Mouse (Mus musculus): ENCODE results near the gene B130006D01Rik. TPM values are rescaled to one million over a fixed set of nuclear protein-coding genes. Genes with fewer than 3 reads are reported as not detected.

The B130006D01Rik gene
- polyA plus RNA-seq, 1 experiment from 2014 or later, result 0.31 TPM

DNA sequence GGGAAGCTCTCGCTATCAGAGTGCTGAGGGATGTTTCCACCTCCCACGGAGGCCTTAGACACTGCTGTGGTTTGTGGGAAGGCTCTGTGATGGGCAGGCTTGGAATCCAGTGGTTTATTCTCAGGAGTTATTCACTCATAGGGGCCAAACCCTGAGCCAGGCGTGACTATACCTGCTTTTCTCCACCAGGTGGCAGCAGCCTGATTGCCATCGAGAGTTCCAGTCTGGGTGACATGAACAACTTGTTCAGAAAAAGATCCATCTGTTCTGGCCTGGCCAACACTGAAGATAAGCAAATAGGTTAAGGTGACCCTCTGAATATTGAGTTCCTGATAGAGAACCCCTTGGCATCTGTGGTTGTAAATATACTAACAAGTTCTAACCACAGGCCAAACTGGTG, 37.4 kb upstream of the B130006D01Rik start:
- no peak overlapping the region for H3K27ac ChIP-seq (ENCODE audit: low read depth)
- peaks cover 24% of the 10 kb centered on the region for H3K4me1 ChIP-seq (ENCODE audit: insufficient read depth)
- ATAC-seq (0 out of 2 replicates have a peak, but pooled peaks have one; percentile 17), DNase-seq (peak; percentile 80)
- peaks cover 8% of the 10 kb centered on the region; the same call in 1 of the 2 replicates for H3K36me3 ChIP-seq (replicated peaks; ENCODE audit: insufficient read depth, low read length)
- H3K27me3 ChIP-seq (ENCODE audit: insufficient read depth, low read length), result no peaks in the 10 kb centered on the region
- WGBS (ENCODE audit: insufficient replicate concordance), result 3% methylated on average over 4 of the region's 4 CpGs
- peak; percentile 97 for TF ChIP-seq CTCF (IDR thresholded peaks at IDR 0.05; ENCODE audit: low read depth)
- TF ChIP-seq EP300 (IDR thresholded peaks at IDR 0.05; ENCODE audit: low read depth), result 0 out of 2 replicates have a peak, but pooled peaks have one; percentile 12
- no peak overlapping the region for H3K9ac ChIP-seq (replicated peaks)
- H3K4me2 ChIP-seq (ENCODE audit: low read depth, low read length), result no peak overlapping the region
- H3K4me3 ChIP-seq (ENCODE audit: low read depth, low read length), result no peak overlapping the region
- no peaks in the 10 kb centered on the region for H3K9me3 ChIP-seq (ENCODE audit: low read length)

- H3K9ac ChIP-seq (replicated peaks), result no peak overlapping the region
- peak overlapping the region; percentile 93; the same call in 1 of the 2 replicates for H3K27ac ChIP-seq (ENCODE audit: low read depth)
- ATAC-seq (no peak), DNase-seq (peak; percentile 58)
- no peak overlapping the region for H3K4me3 ChIP-seq (ENCODE audit: low read depth, low read length)
- 27% methylated on average over 11 of the region's 11 CpGs for WGBS (ENCODE audit: insufficient replicate concordance)
- no peaks in the 10 kb centered on the region for H3K36me3 ChIP-seq (replicated peaks; ENCODE audit: insufficient read depth, low read length)
- H3K4me1 ChIP-seq (ENCODE audit: insufficient read depth), result peaks cover 27% of the 10 kb centered on the region
- peak overlapping the region; percentile 7; the same call in 1 of the 2 replicates for H3K4me2 ChIP-seq (ENCODE audit: low read depth, low read length)
- no peaks in the 10 kb centered on the region for H3K27me3 ChIP-seq (ENCODE audit: insufficient read depth, low read length)
- TF ChIP-seq EP300 (IDR thresholded peaks at IDR 0.05; ENCODE audit: low read depth) (no peak), CTCF (IDR thresholded peaks at IDR 0.05; ENCODE audit: low read depth) (peak; percentile 67)
- H3K9me3 ChIP-seq (ENCODE audit: low read length), result no peaks in the 10 kb centered on the region
These were observed 36.2 kb upstream of the B130006D01Rik start for GRCm38 (mm10) chr11:95687084-95687656.

- H3K4me2 ChIP-seq (ENCODE audit: low read depth, low read length), result peak overlapping the region; percentile 68
- no peaks in the 10 kb centered on the region for H3K9me3 ChIP-seq (ENCODE audit: low read length)
- 10% methylated on average over 6 of the region's 6 CpGs for WGBS (ENCODE audit: insufficient replicate concordance)
- H3K27ac ChIP-seq (ENCODE audit: low read depth), result peak overlapping the region; percentile 93
- H3K27me3 ChIP-seq (ENCODE audit: insufficient read depth, low read length), result no peaks in the 10 kb centered on the region
- H3K4me1 ChIP-seq (ENCODE audit: insufficient read depth), result peaks cover 27% of the 10 kb centered on the region
- H3K4me3 ChIP-seq (ENCODE audit: low read depth, low read length), result peak overlapping the region; percentile 6
- H3K9ac ChIP-seq (replicated peaks), result peak overlapping the region; percentile 53
- DNase-seq, result peak; percentile 66
- ATAC-seq, result peak; percentile 65
- H3K36me3 ChIP-seq (replicated peaks; ENCODE audit: insufficient read depth, low read length), result no peaks in the 10 kb centered on the region
- no peak for TF ChIP-seq CTCF (IDR thresholded peaks at IDR 0.05; ENCODE audit: low read depth)
- TF ChIP-seq EP300 (IDR thresholded peaks at IDR 0.05; ENCODE audit: low read depth), result peak; percentile 41
These were observed 34.9 kb upstream of the B130006D01Rik start for GRCm38 (mm10) chr11:95688515-95688914.

- Histone ChIP-seq H3K4me1 (ENCODE audit: insufficient read depth) (peaks cover 27% of the 10 kb centered on the region), H3K27ac (ENCODE audit: low read depth) (peak overlapping the region; percentile 93), H3K4me2 (ENCODE audit: low read depth, low read length) (peak overlapping the region; percentile 68), H3K36me3 (replicated peaks; ENCODE audit: insufficient read depth, low read length) (no peaks in the 10 kb centered on the region), H3K4me3 (ENCODE audit: low read depth, low read length) (peak overlapping the region; percentile 6), H3K27me3 (ENCODE audit: insufficient read depth, low read length) (no peaks in the 10 kb centered on the region), H3K9me3 (ENCODE audit: low read length) (no peaks in the 10 kb centered on the region), H3K9ac (replicated peaks) (peak overlapping the region; percentile 53)
- peak; percentile 84 for ATAC-seq
- TF ChIP-seq EP300 (IDR thresholded peaks at IDR 0.05; ENCODE audit: low read depth) (no peak), CTCF (IDR thresholded peaks at IDR 0.05; ENCODE audit: low read depth) (no peak)
- DNase-seq, result peak; percentile 66
- 13% methylated on average over 7 of the region's 7 CpGs for WGBS (ENCODE audit: insufficient replicate concordance)
These were observed 34.4 kb upstream of the B130006D01Rik start for GRCm38 (mm10) chr11:95688981-95689380.

DNA sequence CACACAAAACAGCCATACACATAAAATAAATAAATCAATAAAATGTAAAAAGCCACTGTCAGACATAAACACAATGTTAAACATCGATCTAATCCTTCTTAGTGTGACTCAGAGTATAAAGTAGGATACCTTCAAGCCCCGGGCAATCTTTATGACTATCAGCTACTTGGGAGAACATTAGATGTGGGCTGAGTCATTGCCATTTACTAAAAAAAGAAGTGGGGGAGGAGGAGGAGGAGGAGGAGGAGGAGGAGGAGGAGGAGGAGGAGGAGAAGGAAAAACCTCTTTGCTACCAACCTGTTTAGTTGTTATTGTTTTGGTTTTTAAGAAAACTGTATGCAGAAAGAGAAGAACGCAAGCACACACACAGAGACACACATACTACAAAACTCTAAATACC, 33.8 kb upstream of the B130006D01Rik start:
- DNase-seq (no peak), ATAC-seq (no peak)
- Histone ChIP-seq H3K4me1 (ENCODE audit: insufficient read depth) (peaks cover 27% of the 10 kb centered on the region), H3K27me3 (ENCODE audit: insufficient read depth, low read length) (no peaks in the 10 kb centered on the region), H3K9me3 (ENCODE audit: low read length) (no peaks in the 10 kb centered on the region), H3K36me3 (replicated peaks; ENCODE audit: insufficient read depth, low read length) (no peaks in the 10 kb centered on the region), H3K9ac (replicated peaks) (0 out of 2 replicates have a peak overlapping the region, but pooled peaks have one; percentile 53), H3K4me3 (ENCODE audit: low read depth, low read length) (0 out of 2 replicates have a peak overlapping the region, but pooled peaks have one; percentile 6), H3K4me2 (ENCODE audit: low read depth, low read length) (peak overlapping the region; percentile 68), H3K27ac (ENCODE audit: low read depth) (peak overlapping the region; percentile 93)
- TF ChIP-seq CTCF (IDR thresholded peaks at IDR 0.05; ENCODE audit: low read depth) (no peak), EP300 (IDR thresholded peaks at IDR 0.05; ENCODE audit: low read depth) (no peak)
- WGBS (ENCODE audit: insufficient replicate concordance), result 60% methylated on average over 3 of the region's 3 CpGs

- Histone ChIP-seq H3K4me1 (ENCODE audit: insufficient read depth) (peaks cover under 1% of the 10 kb centered on the region; the same call in 1 of the 2 replicates), H3K9ac (replicated peaks) (no peak overlapping the region), H3K27ac (ENCODE audit: low read depth) (no peak overlapping the region), H3K4me2 (ENCODE audit: low read depth, low read length) (no peak overlapping the region), H3K36me3 (replicated peaks; ENCODE audit: insufficient read depth, low read length) (no peaks in the 10 kb centered on the region), H3K27me3 (ENCODE audit: insufficient read depth, low read length) (no peaks in the 10 kb centered on the region), H3K9me3 (ENCODE audit: low read length) (no peaks in the 10 kb centered on the region), H3K4me3 (ENCODE audit: low read depth, low read length) (no peak overlapping the region)
- ATAC-seq (no peak), DNase-seq (no peak)
- TF ChIP-seq EP300 (IDR thresholded peaks at IDR 0.05; ENCODE audit: low read depth) (no peak), CTCF (IDR thresholded peaks at IDR 0.05; ENCODE audit: low read depth) (no peak)
- WGBS (ENCODE audit: insufficient replicate concordance), result 78% methylated on average over 5 of the region's 5 CpGs
These were observed 24.8 kb upstream of the B130006D01Rik start for GRCm38 (mm10) chr11:95698541-95698940.
